Mouse (Mus musculus) spleen, adult 18-20 months (tissue): ENCODE measurements around the gene Gata1.
"Not testable (repeated sequence)": the region's sequence is repeated elsewhere in the genome, so short reads cannot be mapped to it uniquely, and the experiment has no call there.

Experiments used
- DNase-seq, 2 experiments: peaks; one replicate each; pipeline ENCODE4 v3.0.0; 2022; ENCODE audit warnings: mixed read lengths in 2 of 2

The Gata1 gene

DNA sequence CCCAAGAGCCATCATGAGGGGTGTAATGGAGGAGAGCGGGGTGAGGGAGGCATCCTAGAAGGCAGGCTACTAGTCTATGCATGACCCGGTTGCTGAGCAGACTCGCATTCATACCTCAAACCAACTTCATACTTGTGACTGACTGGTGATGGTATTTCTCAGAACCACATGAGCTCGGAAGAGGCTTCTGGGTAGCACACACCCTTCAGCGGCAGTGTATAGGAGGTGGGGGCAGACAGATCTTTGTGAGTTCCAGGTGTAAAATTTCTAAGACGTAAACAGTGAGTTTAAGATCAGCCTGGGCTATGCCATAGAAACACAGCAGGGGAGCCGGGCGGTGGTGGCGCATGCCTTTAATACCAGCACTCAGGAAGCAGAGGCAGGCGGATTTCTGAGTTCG lies at the start of gene Gata1:
TSS of gene Gata1 (minus strand) at position 180 of the 400 bp plus-strand sequence.
- no peak for DNase-seq

DNA sequence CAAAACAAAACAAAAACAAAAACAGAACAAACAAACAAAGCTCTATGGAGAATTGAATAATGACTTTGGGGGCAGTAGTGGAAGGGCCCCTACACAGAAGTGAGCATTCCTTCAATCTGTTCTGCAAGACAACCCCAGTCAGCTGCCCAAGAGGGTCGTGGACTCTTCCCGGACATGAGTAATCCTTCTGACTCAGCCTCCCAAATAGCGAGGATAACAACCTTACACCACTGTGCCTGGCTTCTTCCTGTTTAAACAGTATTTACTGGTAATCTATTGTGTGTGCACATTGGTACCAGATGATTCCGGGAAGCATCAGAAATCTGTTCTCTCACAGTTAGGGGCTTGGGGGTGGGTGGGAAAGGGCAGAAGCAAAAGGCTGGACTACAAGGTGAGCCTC lies 48.9 kb upstream of the Gata1 start:
- no peak for DNase-seq

DNA sequence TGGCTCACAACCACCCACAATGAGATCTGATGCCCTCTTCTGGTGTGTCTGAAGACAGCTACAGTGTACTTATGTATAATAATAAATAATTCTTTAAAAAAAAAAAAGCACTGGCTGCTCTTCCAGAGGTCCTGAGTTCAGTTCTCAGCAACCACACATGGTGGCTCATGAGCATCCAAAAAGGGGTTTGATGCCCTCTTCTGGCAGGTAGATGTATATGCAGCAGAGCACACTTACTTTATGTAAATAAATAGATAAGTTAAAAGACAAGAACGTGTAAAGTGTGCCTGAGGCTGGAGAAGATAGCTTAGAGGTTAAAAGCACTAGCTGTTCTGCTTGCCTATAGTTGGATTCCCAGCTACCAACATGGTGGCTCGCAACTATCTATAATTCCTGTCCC lies 46.9 kb upstream of the Gata1 start:
- DNase-seq = no peak

DNA sequence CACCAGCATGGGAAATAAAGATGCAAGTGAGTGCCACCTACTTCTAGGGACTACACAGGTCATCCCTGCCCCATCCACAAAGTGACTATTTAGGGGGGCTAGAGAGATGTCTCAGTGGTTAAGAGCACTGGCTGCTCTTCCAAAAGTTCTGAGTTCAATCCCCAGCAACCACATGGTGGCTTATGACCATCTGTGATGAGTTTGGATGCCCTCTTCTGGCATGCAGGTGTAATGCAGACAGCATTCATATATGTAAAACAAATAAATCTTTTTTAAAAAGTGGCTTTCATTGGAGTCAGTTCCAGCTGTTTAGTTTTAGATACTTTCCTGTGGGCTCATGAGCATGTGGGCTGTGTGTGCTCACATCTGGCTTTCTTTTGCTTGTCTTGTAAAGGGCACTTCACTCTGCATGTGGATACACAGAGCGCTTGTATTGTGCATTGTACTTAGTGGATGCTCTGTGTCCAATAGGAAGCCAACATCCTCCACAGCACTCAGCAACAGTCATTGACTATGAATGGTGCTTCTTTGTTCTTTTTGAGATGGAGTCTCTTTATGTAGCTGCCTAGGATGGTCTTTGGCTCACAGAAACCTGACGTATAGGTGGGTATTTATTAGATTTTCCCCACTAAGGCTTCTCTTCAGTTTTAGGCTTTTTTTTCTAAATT lies 42.4 kb upstream of the Gata1 start:
- DNase-seq = no peak

DNA sequence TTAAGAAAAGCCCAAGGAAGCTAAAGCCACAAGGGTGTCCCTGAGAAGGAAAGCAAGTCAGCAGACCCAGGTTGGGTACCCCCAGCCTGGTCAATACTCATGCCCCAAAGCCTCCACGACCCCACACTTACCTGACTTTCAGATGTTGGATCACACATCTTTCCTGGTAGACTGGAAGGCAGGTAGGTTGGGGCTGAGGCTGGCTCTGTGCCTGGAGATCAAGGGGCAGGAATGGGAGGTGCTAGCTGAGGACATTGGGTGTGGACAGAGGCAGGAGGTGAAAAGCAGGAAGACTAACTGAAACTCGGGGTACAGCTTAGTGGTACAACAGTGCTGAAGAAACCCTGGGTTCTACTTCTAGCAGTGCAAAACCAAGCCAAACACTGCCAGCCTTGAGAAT lies 40.4 kb upstream of the Gata1 start, which contains the start of gene Glod5:
TSS of gene Glod5 (minus strand) at position 207 of the 400 bp plus-strand sequence.
- DNase-seq = no peak

DNA sequence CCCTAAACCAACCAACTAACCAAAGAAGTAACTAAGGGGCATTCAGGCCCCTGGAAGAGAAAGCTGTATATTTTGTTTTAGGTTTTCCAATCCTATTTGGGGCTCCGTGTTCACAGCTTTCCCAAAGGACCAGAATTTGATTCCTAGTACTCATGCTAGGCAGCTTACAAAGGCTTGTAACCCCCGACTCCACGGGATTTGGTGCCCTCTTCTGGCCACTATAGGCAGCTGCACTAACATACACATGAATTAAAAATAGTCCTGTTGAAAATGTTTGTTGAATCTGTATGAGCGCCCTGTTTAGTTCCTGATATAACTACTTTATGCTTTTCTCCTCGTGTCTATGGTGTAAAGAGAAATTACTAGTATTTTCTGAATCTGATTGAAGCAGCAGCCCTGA lies 39.3 kb upstream of the Gata1 start:
- peak in 1 of 2 experiments; percentile 10 for DNase-seq

DNA sequence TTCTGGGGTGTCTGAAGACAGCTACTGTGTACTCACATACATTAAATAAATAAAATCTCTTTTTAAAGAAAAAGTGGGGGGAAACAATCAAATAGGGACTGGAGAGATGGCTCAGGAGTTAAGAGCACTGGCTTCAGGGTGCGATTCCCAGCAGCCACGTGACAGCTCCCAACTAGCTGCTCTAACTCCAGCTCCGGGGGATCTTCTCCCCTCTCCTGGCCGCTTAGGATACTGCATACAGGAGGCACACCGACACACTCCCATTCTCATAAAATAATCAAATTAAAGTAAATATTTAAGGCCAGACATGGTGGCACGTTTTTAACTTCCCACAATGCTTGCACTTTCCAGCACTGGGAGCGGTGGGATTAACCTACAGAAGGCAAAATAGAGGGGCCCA lies 37.8 kb upstream of the Gata1 start:
- not testable (repeated sequence) for DNase-seq

DNA sequence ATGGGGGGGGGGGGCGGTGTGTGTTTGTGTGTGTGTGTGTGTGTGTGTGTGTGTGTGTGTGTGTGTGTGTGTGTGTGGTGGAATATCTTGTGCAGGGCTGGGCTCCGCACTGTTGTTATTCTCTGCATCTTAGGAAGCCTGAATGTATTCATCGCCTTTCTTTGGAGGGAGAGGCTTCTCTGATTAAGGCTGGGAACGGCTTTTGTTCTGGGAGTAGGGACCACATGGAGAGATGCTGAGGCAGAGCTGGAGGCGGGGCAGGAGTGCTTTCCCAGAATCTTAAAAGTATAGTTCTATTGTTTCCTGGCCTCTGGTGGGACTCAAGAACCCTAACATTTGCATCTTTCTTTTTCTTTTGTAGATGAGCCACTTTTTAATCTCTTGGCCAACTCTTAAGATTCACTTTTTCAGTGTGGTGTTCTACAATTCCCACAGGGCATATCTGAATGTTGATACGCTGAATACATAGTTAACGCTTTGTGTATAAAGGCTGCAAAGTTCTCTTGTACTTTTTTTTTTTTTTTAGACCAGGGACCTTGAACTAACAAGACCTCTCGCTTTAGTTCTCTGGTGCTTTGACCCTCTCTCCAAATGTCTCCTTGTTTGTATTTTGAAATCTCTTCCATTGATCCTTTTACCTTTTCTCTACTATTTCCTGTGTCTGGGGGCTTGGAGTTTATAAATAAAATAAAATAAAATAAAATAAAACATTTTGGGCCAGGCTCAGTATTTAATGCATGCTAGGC lies 35.9 kb upstream of the Gata1 start:
- DNase-seq = no peak

DNA sequence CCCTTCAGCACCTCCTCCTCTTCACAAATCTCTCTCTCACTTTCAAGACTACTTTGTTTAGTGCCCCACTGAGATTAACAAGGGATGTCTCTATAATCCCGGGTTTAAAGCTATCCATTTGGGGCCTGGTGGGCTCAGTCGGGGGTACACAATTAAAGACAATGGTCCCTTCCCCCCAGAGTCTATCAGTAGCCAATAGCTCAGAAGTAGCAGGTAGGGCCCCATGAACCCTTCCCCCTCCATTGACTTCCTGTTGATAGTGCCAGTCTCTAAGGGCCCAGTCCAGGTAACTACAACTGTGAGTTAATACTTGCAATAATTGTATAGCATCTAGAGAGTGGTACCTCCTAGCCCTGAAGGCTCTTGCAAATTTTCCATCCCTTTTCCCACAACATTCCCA lies 35.3 kb upstream of the Gata1 start:
- no peak for DNase-seq

DNA sequence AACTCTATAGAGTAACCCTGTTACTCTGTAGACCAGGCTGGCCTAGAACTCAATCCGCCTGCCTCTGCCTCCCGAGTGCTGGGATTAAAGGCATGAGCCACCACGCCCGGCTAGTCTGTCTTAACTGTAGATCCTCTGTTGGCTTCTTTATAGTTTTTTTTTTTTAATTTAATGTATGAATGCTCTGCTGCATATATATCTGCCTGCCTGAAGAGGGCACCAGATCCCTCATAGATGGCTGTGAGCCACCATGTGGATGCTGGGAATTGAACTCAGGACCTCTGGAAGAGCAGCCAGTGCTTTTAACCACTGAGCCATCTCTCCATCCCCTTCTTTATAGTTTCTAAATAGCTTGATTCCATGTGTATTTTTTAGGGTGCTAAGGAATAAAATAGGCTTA lies 31.5 kb upstream of the Gata1 start:
- DNase-seq = not testable (repeated sequence)

DNA sequence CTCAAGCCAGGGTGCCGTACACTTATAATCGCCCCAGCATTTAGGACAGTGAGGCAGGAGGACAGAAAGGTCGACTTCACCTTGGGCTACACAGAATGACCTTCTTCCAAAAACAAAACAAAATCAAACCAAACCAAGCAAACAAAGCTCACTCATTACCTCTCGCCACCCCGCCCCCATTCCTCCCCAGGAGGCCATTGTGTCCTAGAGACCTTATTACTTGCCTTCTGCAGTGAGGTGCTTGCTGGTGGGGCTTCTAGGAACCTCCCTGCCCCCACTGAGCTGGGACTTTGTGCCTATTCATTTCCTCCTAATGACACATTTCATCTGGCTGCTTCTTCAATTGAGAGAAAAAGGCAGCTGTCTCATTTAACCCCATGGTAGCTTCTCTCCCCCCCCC lies 30.7 kb upstream of the Gata1 start:
- DNase-seq = no peak

DNA sequence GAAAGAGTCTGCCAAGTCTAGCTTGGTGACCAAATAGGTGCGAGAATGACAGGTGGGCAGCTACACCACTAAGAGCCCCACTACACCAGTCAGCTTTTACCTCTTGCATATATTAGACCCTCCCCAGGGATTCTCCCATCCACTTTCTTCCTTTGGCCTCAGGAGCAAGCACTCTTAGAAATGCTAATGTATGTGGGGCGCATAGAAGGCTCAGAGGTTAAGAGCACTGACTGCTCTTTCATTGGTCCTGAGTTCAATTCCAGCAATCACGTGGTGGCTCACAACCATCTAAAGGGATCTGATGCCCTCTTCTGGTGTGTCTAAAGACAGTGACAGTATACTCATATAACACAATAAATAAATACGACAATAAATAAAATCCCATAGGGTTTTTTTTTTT lies 25.1 kb upstream of the Gata1 start:
- no peak for DNase-seq

DNA sequence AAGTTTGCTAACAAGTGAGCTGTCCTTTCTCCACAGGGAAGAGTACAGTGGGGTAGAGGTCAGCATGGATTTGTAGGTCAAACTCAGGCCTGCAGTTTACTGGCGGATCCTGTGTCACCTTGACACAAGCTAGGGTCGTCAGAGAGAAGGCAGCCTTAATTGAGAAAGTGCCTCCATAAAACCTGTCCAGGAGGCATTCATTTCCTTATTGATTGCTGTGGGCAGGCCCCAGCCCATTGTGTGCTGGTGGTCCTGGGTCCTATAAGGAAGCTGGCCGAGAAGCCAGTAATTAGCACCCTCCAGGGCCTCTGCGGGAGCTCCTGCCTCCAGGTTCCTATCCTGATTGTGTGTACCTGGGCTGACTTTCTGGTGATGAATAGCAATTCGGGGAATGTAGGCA lies 24.1 kb upstream of the Gata1 start:
- DNase-seq = no peak

DNA sequence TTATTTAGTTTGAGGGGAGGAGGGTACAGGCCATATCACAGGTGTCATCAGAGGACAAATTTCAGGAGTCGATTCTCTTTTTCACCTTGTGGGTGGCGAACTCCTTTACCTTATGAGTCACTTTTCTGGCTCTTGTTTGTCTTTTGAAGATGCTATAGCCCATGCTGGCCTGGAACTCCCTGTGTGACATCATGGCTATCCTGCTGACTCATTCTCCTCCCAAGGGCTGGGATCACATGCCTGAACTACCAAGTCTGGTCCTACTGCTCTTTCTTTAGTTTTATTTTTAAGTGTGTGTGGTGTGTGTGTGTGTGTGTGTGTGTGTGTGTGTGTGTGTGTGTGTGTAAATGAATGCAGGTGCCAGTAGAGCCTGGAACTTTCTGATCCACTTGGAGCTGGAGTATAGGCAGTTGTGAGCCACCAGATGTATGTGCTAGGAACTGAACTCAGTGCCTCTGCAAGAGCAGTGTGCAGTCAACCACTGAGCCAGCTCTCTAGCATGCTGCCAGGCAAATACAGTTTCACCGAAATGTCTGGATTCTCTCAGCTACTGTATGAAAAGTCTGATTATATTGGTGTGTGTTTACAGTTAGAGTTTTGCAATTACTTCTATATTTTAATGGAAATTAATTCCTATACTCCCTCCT lies 22.8 kb upstream of the Gata1 start:
- no peak for DNase-seq

DNA sequence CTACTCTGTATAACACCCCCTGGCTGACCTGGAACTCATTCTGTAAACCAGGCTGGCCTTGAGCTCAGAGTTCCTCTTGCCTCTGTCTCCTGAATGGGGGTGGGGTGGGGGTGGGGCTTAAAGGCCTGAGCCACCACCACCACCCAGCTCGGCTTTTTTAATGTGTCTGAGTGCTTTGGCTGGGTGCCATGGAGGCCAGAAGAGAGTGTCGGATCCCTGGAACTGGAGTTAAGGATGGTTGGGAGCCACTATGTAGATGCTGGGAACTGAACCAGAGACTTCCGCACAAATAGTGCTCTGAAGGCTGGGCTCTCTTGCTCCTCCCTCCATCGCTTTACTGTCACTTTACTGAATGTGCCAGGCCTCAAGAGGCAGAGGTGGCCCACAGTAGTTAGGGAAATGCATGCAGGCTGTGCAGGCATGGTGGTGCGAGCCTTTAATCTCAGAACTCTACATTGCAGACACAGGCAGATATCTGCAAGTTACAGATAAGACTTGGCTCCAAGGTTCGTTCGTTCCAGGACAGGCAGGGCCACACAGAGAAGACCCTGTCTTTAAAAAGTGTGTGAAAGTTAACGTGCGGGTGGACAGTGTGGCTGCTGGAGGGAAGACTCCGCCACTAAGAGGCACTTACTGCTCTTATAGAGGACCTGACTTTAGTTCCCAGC lies 15.3 kb upstream of the Gata1 start:
- DNase-seq = no peak

DNA sequence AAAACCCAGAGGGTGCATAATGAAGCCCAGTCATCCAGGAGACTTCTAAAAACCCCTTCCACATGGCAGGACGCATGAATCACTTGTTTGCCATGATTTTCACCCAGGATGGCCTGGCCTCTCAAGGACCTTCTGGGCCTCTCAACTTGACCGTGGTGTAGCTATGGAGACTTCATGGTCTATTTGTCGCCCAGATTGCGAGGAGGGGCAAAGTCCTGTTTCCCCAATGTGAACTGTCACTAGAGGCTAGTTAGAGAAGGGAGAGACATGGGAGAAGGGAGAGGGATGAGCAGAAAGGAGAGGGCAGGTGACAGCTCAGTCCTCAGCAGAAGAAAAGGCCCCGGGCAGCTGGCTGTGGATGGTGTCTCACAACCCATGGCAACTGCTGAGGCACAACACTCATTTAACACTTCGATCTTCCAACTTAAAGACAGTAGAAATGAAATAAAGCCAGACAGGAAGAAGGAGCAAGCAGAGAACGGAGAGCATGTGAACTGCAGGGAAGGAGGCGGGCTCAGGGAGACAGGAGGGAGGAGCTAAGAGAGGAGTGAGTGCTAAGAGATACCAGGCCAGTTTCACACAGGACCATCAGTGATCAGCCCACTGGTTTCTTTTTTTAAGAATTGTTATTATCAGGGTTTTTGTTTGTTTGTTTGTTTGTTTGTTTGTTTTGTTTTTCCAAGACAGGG lies 14.7 kb upstream of the Gata1 start:
- no peak for DNase-seq

DNA sequence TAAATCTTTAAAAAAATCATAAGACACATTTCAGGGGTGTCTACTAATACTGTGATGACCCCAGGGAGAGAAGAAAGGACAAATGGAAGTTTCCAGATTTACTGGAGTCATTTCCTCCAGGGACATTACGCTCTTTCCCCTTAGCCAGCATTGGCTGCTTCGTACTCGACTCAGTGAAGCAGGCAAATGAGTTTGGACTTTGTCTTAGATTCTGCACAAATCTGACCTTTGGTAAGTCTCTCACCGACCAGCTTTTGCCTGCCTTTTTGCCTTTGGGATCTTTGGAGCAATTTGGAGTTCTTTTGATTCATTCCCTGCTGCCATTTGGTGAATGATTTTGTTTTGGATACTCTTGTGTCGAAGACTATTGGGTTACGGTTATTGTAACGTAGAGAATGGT lies 3.5 kb upstream of the Gata1 start:
- DNase-seq = no peak

DNA sequence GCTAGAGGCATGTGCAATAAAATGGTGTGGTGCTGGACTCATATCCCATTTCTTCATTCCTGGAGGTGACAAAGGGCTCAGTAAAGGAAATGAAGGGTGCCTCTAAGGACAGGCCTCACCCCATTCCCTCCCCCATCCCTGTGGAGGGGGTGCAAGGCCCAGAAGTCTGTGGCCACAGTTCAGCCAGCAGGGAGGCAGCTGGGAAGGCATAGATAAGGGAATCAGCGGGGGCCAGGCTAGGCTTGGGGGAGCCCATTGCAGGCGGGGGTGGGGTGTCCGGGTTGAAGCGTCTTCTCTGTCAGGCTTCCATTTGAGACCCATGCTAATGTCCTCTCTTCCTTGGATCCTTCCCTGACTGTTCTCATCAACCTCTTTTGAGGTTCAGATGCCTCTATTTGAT lies 6.6 kb downstream of the Gata1 start:
- DNase-seq = no peak

DNA sequence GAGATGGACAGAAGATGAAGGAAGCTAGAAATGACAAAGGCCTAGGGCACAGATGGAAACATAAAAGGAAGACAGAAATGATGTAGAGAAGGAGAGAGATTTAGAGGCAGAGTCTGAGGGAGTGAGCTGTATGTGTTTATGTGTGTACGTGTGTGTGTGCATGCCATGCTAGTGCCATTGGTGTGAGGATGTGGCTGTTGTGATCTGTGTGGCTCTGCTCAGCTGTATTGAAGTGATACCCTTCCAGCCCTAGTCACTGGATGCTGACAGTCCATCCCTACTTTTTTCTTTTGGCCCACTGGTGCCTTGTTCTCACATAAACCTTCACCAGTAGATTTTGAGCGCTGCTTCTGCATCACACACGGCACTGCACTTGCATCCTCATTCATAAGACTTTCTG lies 9.0 kb downstream of the Gata1 start:
- no peak for DNase-seq

DNA sequence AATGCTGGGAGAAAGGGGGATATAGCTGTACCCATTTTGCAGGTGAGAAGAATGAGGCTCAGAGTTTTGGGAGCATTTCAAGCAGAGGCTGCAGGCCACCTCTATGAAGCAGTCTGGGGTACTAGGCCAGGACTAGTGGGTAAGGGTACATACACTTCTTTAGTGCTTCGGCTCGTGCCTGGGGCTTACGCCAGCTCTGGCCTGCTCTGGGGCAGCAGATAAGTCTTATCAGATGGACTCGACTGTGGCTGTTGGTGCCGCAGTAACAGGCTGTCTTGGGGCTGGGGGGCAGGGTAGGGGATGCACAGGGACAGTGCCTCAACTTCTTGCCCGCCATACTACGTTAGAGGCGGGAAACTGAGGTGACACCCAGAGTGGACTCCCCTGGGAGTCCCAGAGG lies 9.6 kb downstream of the Gata1 start:
- DNase-seq = no peak

DNA sequence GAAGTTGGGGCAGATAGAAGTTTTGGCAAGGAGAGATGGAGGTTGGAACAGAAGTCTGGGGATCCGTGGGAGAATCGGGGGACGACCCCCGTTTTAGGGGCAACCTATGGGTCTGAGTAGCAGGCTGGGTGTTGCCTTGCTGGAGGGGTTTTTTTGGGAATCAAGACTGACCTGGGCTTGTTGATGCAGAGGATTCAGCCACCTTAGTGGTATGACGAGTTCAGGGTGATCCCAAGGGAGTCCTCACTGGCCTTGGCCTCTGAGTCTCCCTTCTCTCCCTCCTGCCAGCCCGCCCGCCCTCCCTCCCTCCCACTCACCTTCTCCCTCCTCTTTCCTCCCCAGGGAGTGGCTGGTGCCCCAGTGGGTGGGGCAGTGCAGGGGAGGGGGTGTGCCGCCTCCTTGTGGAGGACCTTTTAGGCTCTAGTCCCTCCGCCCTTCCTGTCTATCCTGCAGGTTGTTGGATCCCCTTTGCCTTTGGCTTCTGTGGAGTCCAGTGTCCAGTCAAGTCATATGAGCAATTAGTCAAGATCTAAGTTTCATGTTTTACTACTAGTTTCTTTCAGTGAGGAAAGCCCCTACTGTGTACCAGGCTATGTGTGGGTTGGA lies 10.2 kb downstream of the Gata1 start:
- DNase-seq = no peak

DNA sequence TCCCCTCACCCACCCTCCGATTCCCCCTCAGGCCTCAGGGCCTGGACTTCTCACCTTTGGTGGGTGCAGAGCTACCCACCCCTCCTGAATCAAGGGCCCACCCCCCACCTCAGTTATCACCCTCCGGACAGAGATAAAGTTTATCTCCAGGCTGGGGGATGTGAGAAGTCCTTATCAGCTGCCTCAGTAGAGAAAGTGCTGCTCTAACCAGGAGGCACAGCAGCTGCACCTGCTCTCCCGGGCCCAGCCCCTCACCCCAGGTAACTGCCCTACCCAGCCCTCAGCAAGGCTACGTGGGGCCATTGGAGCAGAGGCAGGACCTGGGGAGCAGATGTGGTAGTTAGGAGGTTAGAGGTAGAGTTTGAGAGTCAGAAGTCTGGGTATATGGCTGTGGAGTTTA lies 11.7 kb downstream of the Gata1 start:
- no peak for DNase-seq
